Mouse (Mus musculus) gastrocnemius, postnatal 14 days (tissue): ENCODE results near the gene Gm20422. TPM values are rescaled to one million over a fixed set of nuclear protein-coding genes. Genes with fewer than 3 reads are reported as not detected.
A peak's percentile ranks its signal among the peaks of the same experiment; 100 is the strongest.

Experiments used
- DNase-seq: peaks from one replicate; pipeline ENCODE4 v3.0.0; 2021; ENCODE audit warnings: mixed read lengths
- intact Hi-C: fragments of 180-260 bp; cut with DNase I; formaldehyde crosslinking; loops from one replicate; pipeline ENCODE4 v1.15.1; 2025; ENCODE audit warnings: low total_unique reads
- total RNA-seq, 2 experiments: library from RNA; stranded (reverse); gene quantifications; 2 replicates each; pipeline ENCODE4 v1.2.3; 2021

Gm20422 gene
- total RNA-seq, 2 experiments from 2014 or later, result 2.6 to 2.7 TPM

- intact Hi-C loops, result no loop called here
- no peak for DNase-seq
Observed at GRCm38 (mm10) chr8:69796721-69797345, 22.1 kb upstream of the Gm20422 start.

GRCm38 (mm10) chr8:69794901-69795300 lies 20.2 kb upstream of the Gm20422 start:
- intact Hi-C loops, result no loop called here
- DNase-seq, result no peak

- intact Hi-C loops, result no loop called here
- DNase-seq, result no peak
Observed at GRCm38 (mm10) chr8:69794096-69794495, 19.4 kb upstream of the Gm20422 start.

GRCm38 (mm10) chr8:69793666-69794065 lies 19.0 kb upstream of the Gm20422 start:
- DNase-seq, result no peak
- intact Hi-C loops, result no loop called here

GRCm38 (mm10) chr8:69791415-69792068 lies 16.9 kb upstream of the Gm20422 start:
- intact Hi-C loops, result no loop called here
- peak; percentile 19 for DNase-seq

- peak; percentile 87 for DNase-seq
- intact Hi-C loops, result no loop called here
Observed at GRCm38 (mm10) chr8:69790773-69791367, 16.2 kb upstream of the Gm20422 start, which contains the start of the genes Atp13a1 and Zfp866. TSS of gene Atp13a1 (plus strand) at chr8:69791163. TSS of gene Zfp866 (minus strand) at chr8:69791178.

- DNase-seq, result no peak
- intact Hi-C loops, result no loop called here
Observed at GRCm38 (mm10) chr8:69790364-69790763, 15.7 kb upstream of the Gm20422 start.

DNA sequence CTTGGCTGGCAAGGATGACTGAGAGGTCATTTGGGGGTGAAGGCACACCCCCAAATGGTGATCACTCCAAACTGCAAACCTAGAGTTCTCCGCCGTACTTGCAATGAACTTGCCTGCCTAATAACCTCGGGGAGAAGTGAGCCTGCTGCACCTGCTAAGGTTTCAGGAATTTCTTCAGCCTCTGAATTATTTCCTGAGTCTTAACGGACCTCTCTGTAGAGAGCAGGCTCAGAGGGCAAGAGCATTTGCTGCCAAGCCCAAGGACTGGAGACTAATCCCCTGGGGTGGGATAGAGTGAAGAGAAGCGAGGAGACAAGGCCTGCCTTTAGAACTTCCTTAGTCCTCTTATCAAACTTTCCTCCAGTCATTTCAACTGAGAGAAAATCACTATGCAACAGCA lies 15.0 kb upstream of the Gm20422 start:
- intact Hi-C loops, result no loop called here

GRCm38 (mm10) chr8:69789105-69789504 lies 14.4 kb upstream of the Gm20422 start:
- intact Hi-C loops, result no loop called here
- no peak for DNase-seq

More for the DNA sequence above, 15.0 kb upstream of the Gm20422 start:
- no peak for DNase-seq

GRCm38 (mm10) chr8:69777111-69777510 lies 2.4 kb upstream of the Gm20422 start:
- intact Hi-C loops, result no loop called here
- no peak for DNase-seq

- intact Hi-C loops, result no loop called here
- no peak for DNase-seq
Observed at GRCm38 (mm10) chr8:69775149-69775534, 456 bp upstream of the Gm20422 start.

- no peak for DNase-seq
- intact Hi-C loops, result no loop called here
Observed at GRCm38 (mm10) chr8:69772106-69772505, 2.6 kb downstream of the Gm20422 start.

GRCm38 (mm10) chr8:69771221-69771620 lies 3.5 kb downstream of the Gm20422 start:
- intact Hi-C loops, result no loop called here
- DNase-seq, result no peak

DNA sequence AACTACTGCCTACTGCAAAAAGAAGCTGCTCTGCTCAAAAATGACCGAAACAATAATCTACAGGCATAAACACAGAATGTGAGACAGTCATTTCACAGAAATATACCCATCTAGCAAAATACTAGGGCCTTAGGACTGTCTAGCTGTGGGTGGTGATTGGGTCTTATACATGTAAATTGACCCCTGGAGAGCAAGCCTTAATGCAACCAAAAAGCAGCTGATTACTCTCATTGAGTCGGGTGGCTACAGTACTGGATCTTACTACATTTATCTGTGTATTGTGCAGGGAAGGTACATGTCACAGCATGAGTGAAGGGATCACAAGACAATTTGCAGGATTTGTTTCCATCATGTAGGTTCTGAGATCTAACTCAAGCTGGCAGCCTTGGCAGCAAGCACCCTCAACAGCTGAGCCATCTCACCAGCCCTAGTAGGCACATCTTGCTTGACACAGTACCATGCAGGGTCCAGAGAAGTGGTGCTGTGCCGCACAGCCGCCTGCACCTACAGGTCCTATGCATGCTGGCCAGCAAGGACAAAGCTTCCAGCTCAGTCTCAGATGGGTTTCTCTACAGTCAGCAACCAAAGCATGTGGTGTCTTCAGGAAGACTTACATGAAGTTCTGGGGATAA lies 12.8 kb downstream of the Gm20422 start:
- intact Hi-C loops, result no loop called here
- no peak for DNase-seq

DNA sequence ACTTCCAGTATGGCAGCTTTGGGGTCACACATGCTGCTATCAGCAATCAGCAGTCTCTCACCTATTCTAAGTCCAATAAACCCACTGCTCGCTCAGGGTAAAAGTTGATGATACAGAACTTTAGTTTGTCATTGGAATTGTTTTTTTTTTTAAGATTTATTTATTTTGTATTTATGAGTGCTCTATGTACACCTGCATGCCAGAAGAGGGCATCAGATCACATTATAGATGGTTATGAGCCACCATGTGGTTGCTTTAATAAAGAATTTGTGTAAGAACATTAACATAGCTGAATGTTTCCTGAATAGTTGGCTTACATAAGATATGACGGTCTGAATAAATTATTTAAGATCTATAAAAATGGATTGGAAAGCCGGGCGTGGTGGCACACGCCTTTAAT lies 16.4 kb downstream of the Gm20422 start:
- no peak for DNase-seq

DNA sequence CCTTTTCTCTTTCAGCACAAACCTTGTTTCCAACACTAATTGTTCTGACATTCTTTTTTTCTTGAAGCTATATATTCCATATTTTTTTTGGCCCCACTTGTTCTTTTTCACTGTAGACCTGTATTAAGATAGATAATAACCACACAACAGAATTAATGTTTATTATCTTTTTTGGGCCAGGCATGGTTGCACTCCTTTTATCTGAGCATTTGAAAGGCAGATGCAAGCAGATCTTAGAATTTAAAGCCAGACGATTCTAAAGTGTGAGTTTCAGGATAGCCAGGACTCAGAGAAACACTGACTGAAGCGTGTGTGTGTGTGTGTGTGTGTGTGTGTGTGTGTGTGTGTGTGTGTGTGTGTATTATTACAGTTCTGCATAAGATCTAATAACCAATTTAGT lies 22.2 kb downstream of the Gm20422 start:
- intact Hi-C loops, result no loop called here
- no peak for DNase-seq

More for the DNA sequence above, 16.4 kb downstream of the Gm20422 start:
- intact Hi-C loops, result no loop called here

- intact Hi-C loops, result no loop called here
- DNase-seq, result peak; percentile 94
Observed at GRCm38 (mm10) chr8:69749544-69750454, 24.9 kb downstream of the Gm20422 start, which contains the start of gene Zfp963. TSS of gene Zfp963 (minus strand) at chr8:69749970.

DNA sequence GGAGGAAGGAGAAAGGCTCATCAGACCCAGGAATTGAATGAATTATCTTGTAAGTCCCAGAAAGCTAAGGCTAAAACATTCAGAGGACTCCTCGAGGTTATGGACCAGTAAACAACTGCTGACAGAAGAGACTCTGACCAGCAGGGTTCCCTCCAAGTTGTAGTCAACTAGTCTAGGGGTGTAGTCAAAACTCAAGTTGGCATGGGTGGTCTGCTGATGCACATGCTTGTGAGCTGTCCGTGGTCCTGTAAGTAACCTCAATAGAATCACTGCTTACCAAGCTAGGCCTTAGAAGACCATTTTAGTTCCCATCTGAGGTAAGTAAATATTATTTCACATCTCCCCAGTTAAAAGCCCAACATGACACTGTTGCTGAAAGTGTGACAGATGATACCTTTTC lies 33.5 kb downstream of the Gm20422 start:
- no peak for DNase-seq
- intact Hi-C loops, result no loop called here

- no peak for DNase-seq
- intact Hi-C loops, result no loop called here
Observed at GRCm38 (mm10) chr8:69740763-69741162, 33.9 kb downstream of the Gm20422 start.
